Mouse (Mus musculus): ENCODE data around the gene Dgke.
A peak's percentile ranks its signal among the peaks of the same experiment; 100 is the strongest.
"Not testable (repeated sequence)": the region's sequence is repeated elsewhere in the genome, so short reads cannot be mapped to it uniquely, and the experiment has no call there.

Dgke gene

GRCm38 (mm10) chr11:89066750-89067149 is at the start of gene Dgke:
Gene Dgke (minus strand): TSS chr11:89066850.
- no peak for DNase-seq

GRCm38 (mm10) chr11:89107180-89107807 is 40.6 kb upstream of the Dgke start:
- no peak for DNase-seq

GRCm38 (mm10) chr11:89105823-89106222 is 39.2 kb upstream of the Dgke start:
- peak; percentile 20 for DNase-seq

GRCm38 (mm10) chr11:89105211-89105610 is 38.6 kb upstream of the Dgke start:
- DNase-seq = no peak

GRCm38 (mm10) chr11:89103166-89103565 is 36.5 kb upstream of the Dgke start:
- DNase-seq = no peak

GRCm38 (mm10) chr11:89100826-89101321 is 34.2 kb upstream of the Dgke start:
- DNase-seq = peak; percentile 78

- peak; percentile 91 for DNase-seq
Observed at GRCm38 (mm10) chr11:89100403-89100802, 33.8 kb upstream of the Dgke start.

- DNase-seq = no peak
Observed at GRCm38 (mm10) chr11:89098930-89099329, 32.3 kb upstream of the Dgke start.

- no peak for DNase-seq
Observed at GRCm38 (mm10) chr11:89098083-89098835, 31.6 kb upstream of the Dgke start.

- DNase-seq = not testable (repeated sequence)
Observed at GRCm38 (mm10) chr11:89097292-89097691, 30.6 kb upstream of the Dgke start.

GRCm38 (mm10) chr11:89095306-89095705 is 28.7 kb upstream of the Dgke start:
- no peak for DNase-seq

- peak; percentile 56 for DNase-seq
Observed at GRCm38 (mm10) chr11:89092714-89093113, 26.1 kb upstream of the Dgke start.

- not testable (repeated sequence) for DNase-seq
Observed at GRCm38 (mm10) chr11:89090359-89090758, 23.7 kb upstream of the Dgke start.

GRCm38 (mm10) chr11:89088754-89089153 is 22.1 kb upstream of the Dgke start:
- DNase-seq = no peak

- DNase-seq = no peak
Observed at GRCm38 (mm10) chr11:89086208-89086809, 19.7 kb upstream of the Dgke start.

GRCm38 (mm10) chr11:89084601-89085000 is 18.0 kb upstream of the Dgke start:
- peak; percentile 70 for DNase-seq

- not testable (repeated sequence) for DNase-seq
Observed at GRCm38 (mm10) chr11:89082691-89083090, 16.0 kb upstream of the Dgke start.

GRCm38 (mm10) chr11:89081906-89082305 is 15.3 kb upstream of the Dgke start:
- not testable (repeated sequence) for DNase-seq

- DNase-seq = no peak
Observed at GRCm38 (mm10) chr11:89078996-89079680, 12.5 kb upstream of the Dgke start.

- DNase-seq = no peak
Observed at GRCm38 (mm10) chr11:89078305-89078704, 11.7 kb upstream of the Dgke start.

GRCm38 (mm10) chr11:89077601-89078000 is 11.0 kb upstream of the Dgke start:
- DNase-seq = no peak

- peak; percentile 48 for DNase-seq
Observed at GRCm38 (mm10) chr11:89076370-89076821, 9.7 kb upstream of the Dgke start.

GRCm38 (mm10) chr11:89074783-89075413 is 8.2 kb upstream of the Dgke start:
- DNase-seq = no peak
